Mouse (Mus musculus): ENCODE data around the gene Msh6. TPM values are rescaled to one million over a fixed set of nuclear protein-coding genes. Genes with fewer than 3 reads are reported as not detected.
A peak's percentile ranks its signal among the peaks of the same experiment; 100 is the strongest.

The Msh6 gene
- polyA plus RNA-seq, 1 experiment from 2014 or later: 11.6 TPM

GRCm38 (mm10) chr17:88023924-88024323, 49.1 kb downstream of the Msh6 start:
- ATAC-seq (ENCODE audit: low FRiP score, low TSS enrichment) (no peak), DNase-seq (ENCODE audit: low spot score) (no peak)
- no peaks in the 10 kb centered on the region for H3K36me3 ChIP-seq (ENCODE audit: control insufficient read depth, insufficient read depth, low read length)
- H3K9ac ChIP-seq (ENCODE audit: low read length): no peak overlapping the region
- H3K27me3 ChIP-seq (ENCODE audit: control insufficient read depth, insufficient read depth, low read length): no peaks in the 10 kb centered on the region
- no peaks in the 10 kb centered on the region for H3K9me3 ChIP-seq (ENCODE audit: control insufficient read depth, low read length)
- H3K4me2 ChIP-seq (replicated peaks; ENCODE audit: low read depth): no peak overlapping the region
- no peaks in the 10 kb centered on the region for H3K4me1 ChIP-seq (replicated peaks; ENCODE audit: control insufficient read depth, insufficient read depth)
- WGBS: 79% methylated on average over 1 of the region's 1 CpGs
- TF ChIP-seq EP300 (optimal IDR thresholded peaks at IDR 0.05) (no peak), CTCF (IDR thresholded peaks at IDR 0.05; ENCODE audit: low read depth) (no peak)
- H3K4me3 ChIP-seq (ENCODE audit: low read depth, low read length): no peak overlapping the region
- no peak overlapping the region for H3K27ac ChIP-seq (replicated peaks)

- Histone ChIP-seq H3K4me1 (replicated peaks; ENCODE audit: control insufficient read depth, insufficient read depth) (no peaks in the 10 kb centered on the region), H3K9ac (ENCODE audit: low read length) (no peak overlapping the region), H3K27me3 (ENCODE audit: control insufficient read depth, insufficient read depth, low read length) (no peaks in the 10 kb centered on the region), H3K9me3 (ENCODE audit: control insufficient read depth, low read length) (no peaks in the 10 kb centered on the region), H3K27ac (replicated peaks) (no peak overlapping the region), H3K4me3 (ENCODE audit: low read depth, low read length) (no peak overlapping the region), H3K36me3 (ENCODE audit: control insufficient read depth, insufficient read depth, low read length) (no peaks in the 10 kb centered on the region), H3K4me2 (replicated peaks; ENCODE audit: low read depth) (no peak overlapping the region)
- TF ChIP-seq CTCF (IDR thresholded peaks at IDR 0.05; ENCODE audit: low read depth) (peak; percentile 76), EP300 (optimal IDR thresholded peaks at IDR 0.05) (no peak)
- peak; percentile 24 for DNase-seq (ENCODE audit: low spot score)
- no peak for ATAC-seq (ENCODE audit: low FRiP score, low TSS enrichment)
- 20% methylated on average over 4 of the region's 4 CpGs for WGBS
These were observed 50.4 kb downstream of the Msh6 start for GRCm38 (mm10) chr17:88025227-88025626.

GRCm38 (mm10) chr17:88029194-88029970, 54.5 kb downstream of the Msh6 start:
- no peaks in the 10 kb centered on the region for H3K36me3 ChIP-seq (ENCODE audit: control insufficient read depth, insufficient read depth, low read length)
- H3K27ac ChIP-seq (replicated peaks): no peak overlapping the region
- no peaks in the 10 kb centered on the region for H3K27me3 ChIP-seq (ENCODE audit: control insufficient read depth, insufficient read depth, low read length)
- TF ChIP-seq CTCF (IDR thresholded peaks at IDR 0.05; ENCODE audit: low read depth): no peak
- TF ChIP-seq EP300 (optimal IDR thresholded peaks at IDR 0.05): no peak
- no peak overlapping the region for H3K9ac ChIP-seq (ENCODE audit: low read length)
- H3K9me3 ChIP-seq (ENCODE audit: control insufficient read depth, low read length): no peaks in the 10 kb centered on the region
- no peak for DNase-seq (ENCODE audit: low spot score)
- H3K4me2 ChIP-seq (replicated peaks; ENCODE audit: low read depth): no peak overlapping the region
- no peak overlapping the region for H3K4me3 ChIP-seq (ENCODE audit: low read depth, low read length)
- 0 out of 2 replicates have a peak, but pooled peaks cover 2% of the 10 kb centered on the region for H3K4me1 ChIP-seq (replicated peaks; ENCODE audit: control insufficient read depth, insufficient read depth)
- no peak for ATAC-seq (ENCODE audit: low FRiP score, low TSS enrichment)
- WGBS: 80% methylated on average over 17 of the region's 17 CpGs

- ATAC-seq (ENCODE audit: low FRiP score, low TSS enrichment): no peak
- no peak overlapping the region for H3K27ac ChIP-seq (replicated peaks)
- 81% methylated on average over 5 of the region's 5 CpGs for WGBS
These were observed 56.9 kb downstream of the Msh6 start for GRCm38 (mm10) chr17:88031755-88032154.

GRCm38 (mm10) chr17:88034418-88034817, 59.6 kb downstream of the Msh6 start:
- no peak for TF ChIP-seq EP300 (optimal IDR thresholded peaks at IDR 0.05)
- TF ChIP-seq CTCF (IDR thresholded peaks at IDR 0.05; ENCODE audit: low read depth): no peak
- Histone ChIP-seq H3K36me3 (ENCODE audit: control insufficient read depth, insufficient read depth, low read length) (no peaks in the 10 kb centered on the region), H3K4me3 (ENCODE audit: low read depth, low read length) (no peak overlapping the region), H3K9me3 (ENCODE audit: control insufficient read depth, low read length) (no peaks in the 10 kb centered on the region), H3K4me1 (replicated peaks; ENCODE audit: control insufficient read depth, insufficient read depth) (0 out of 2 replicates have a peak, but pooled peaks cover 2% of the 10 kb centered on the region), H3K4me2 (replicated peaks; ENCODE audit: low read depth) (no peak overlapping the region), H3K27me3 (ENCODE audit: control insufficient read depth, insufficient read depth, low read length) (no peaks in the 10 kb centered on the region), H3K9ac (ENCODE audit: low read length) (no peak overlapping the region), H3K27ac (replicated peaks) (no peak overlapping the region)
- no peak for DNase-seq (ENCODE audit: low spot score)
- WGBS: 72% methylated on average over 4 of the region's 4 CpGs
- no peak for ATAC-seq (ENCODE audit: low FRiP score, low TSS enrichment)

More at GRCm38 (mm10) chr17:88031755-88032154, 56.9 kb downstream of the Msh6 start:
- no peak overlapping the region for H3K9ac ChIP-seq (ENCODE audit: low read length)
- no peaks in the 10 kb centered on the region for H3K27me3 ChIP-seq (ENCODE audit: control insufficient read depth, insufficient read depth, low read length)
- 0 out of 2 replicates have a peak, but pooled peaks cover 2% of the 10 kb centered on the region for H3K4me1 ChIP-seq (replicated peaks; ENCODE audit: control insufficient read depth, insufficient read depth)
- H3K9me3 ChIP-seq (ENCODE audit: control insufficient read depth, low read length): no peaks in the 10 kb centered on the region
- no peak overlapping the region for H3K4me2 ChIP-seq (replicated peaks; ENCODE audit: low read depth)
- no peak overlapping the region for H3K4me3 ChIP-seq (ENCODE audit: low read depth, low read length)
- DNase-seq (ENCODE audit: low spot score): no peak
- no peaks in the 10 kb centered on the region for H3K36me3 ChIP-seq (ENCODE audit: control insufficient read depth, insufficient read depth, low read length)
- TF ChIP-seq CTCF (IDR thresholded peaks at IDR 0.05; ENCODE audit: low read depth): no peak
- TF ChIP-seq EP300 (optimal IDR thresholded peaks at IDR 0.05): no peak

Other genes with a start within 250 kb of the Msh6 start
- gene Kcnk12, start 177.1 kb upstream of the Msh6 start, polyA plus RNA-seq (2015; fragmentation: Nextera tagmentation; extraction: Ambion mirVana): 0.10 and 0.15 TPM in 2 replicates
- not detected in 2 replicates for gene Rpl36-ps4, start 54.1 kb upstream of the Msh6 start, polyA plus RNA-seq (2015; fragmentation: Nextera tagmentation; extraction: Ambion mirVana)
- 7.7 and 9.1 TPM in 2 replicates for gene Fbxo11, start 90.2 kb downstream of the Msh6 start, polyA plus RNA-seq (2015; fragmentation: Nextera tagmentation; extraction: Ambion mirVana)